Mouse (Mus musculus) E14TG2a.4 (cell line): ENCODE measurements around the gene Pramef25.
"Not testable (repeated sequence)": the region's sequence is repeated elsewhere in the genome, so short reads cannot be mapped to it uniquely, and the experiment has no call there.

Experiments
- CTCF ChIP-seq: conservative IDR thresholded peaks from 2 replicates; pipeline ENCODE4 v1.5.1; 2014; ENCODE audit warnings: low read length
- NANOG ChIP-seq: IDR thresholded peaks from 2 replicates; pipeline ENCODE4 v1.6.1; 2014; ENCODE audit warnings: borderline replicate concordance, low read length, mixed read lengths

GRCm38 (mm10) chr4:143987475-143987941 lies 36.7 kb upstream of the Pramef25 start:
- TF ChIP-seq CTCF, NANOG: not testable (repeated sequence)
